Mouse (Mus musculus) embryonic facial prominence, embryonic 15.5 days (tissue): ENCODE measurements around the gene Hhat. TPM values are rescaled to one million over a fixed set of nuclear protein-coding genes. Genes with fewer than 3 reads are reported as not detected.

Experiments
- ATAC-seq: fragments of 200-750 bp; cut with Nextera tagmentation; 2 replicates; pipeline ENCODE4 v1.8.0; 2017; ENCODE audit warnings: low read depth, moderate TSS enrichment; ENCODE audit not compliant: insufficient number of reproducible peaks, low FRiP score, low TSS enrichment
- H3K27ac ChIP-seq: fragments of 300-500 bp; sonication (generic); replicated peaks from 2 replicates; pipeline ENCODE4 v1.5.1; 2015; ENCODE audit warnings: mild to moderate bottlenecking, inconsistent platforms
- H3K27me3 ChIP-seq: fragments of 300-500 bp; sonication (generic); 2 replicates; pipeline ENCODE4 v1.6.1; 2015; ENCODE audit warnings: inconsistent platforms
- H3K36me3 ChIP-seq: fragments of 300-500 bp; sonication (generic); 2 replicates; pipeline ENCODE4 v1.6.1; 2015; ENCODE audit warnings: mild to moderate bottlenecking, inconsistent platforms
- H3K4me1 ChIP-seq: fragments of 300-500 bp; sonication (generic); 2 replicates; pipeline ENCODE4 v1.6.1; 2015; ENCODE audit warnings: inconsistent platforms
- H3K4me2 ChIP-seq: fragments of 300-500 bp; sonication (generic); replicated peaks from 2 replicates; pipeline ENCODE4 v1.6.1; 2015; ENCODE audit warnings: mild to moderate bottlenecking, inconsistent platforms
- H3K4me3 ChIP-seq: fragments of 300-500 bp; sonication (generic); replicated peaks from 2 replicates; pipeline ENCODE4 v1.5.1; 2015; ENCODE audit warnings: mild to moderate bottlenecking, inconsistent platforms
- H3K9ac ChIP-seq: fragments of 300-500 bp; sonication (generic); 2 replicates; pipeline ENCODE4 v1.6.1; 2015; ENCODE audit warnings: inconsistent platforms
- H3K9me3 ChIP-seq: fragments of 300-500 bp; sonication (generic); replicated peaks from 2 replicates; pipeline ENCODE4 v1.6.1; 2016; ENCODE audit warnings: inconsistent platforms
- WGBS: fragments of 180-500 bp; shearing (Covaris S2); methylation state at CpG from one replicate; pipeline ENCODE4 v1.1.7; 2015; 5-methylcytosine and 5-hydroxymethylcytosine counted together
- polyA plus RNA-seq: library from polyadenylated mRNA; unstranded; fragments of >200 nt; fragmentation: Nextera tagmentation; extraction: Ambion mirVana; gene quantifications from 2 replicates; pipeline ENCODE4 v1.2.1, GENCODE M21; 2015

Gene Hhat
- polyA plus RNA-seq, 1 experiment from 2014 or later, result 9.5 TPM

GRCm38 (mm10) chr1:192585289-192585688 lies 185.7 kb downstream of the Hhat start:
- peaks cover 7% of the 10 kb centered on the region; the same call in 1 of the 2 replicates for H3K4me1 ChIP-seq
- H3K9me3 ChIP-seq, result no peaks in the 10 kb centered on the region
- H3K4me3 ChIP-seq, result no peak overlapping the region
- H3K27me3 ChIP-seq, result no peaks in the 10 kb centered on the region
- H3K36me3 ChIP-seq, result no peaks in the 10 kb centered on the region
- no peak for ATAC-seq
- H3K4me2 ChIP-seq, result no peak overlapping the region
- no peak overlapping the region for H3K9ac ChIP-seq
- no peak overlapping the region for H3K27ac ChIP-seq

- ATAC-seq, result no peak
- Histone ChIP-seq H3K9me3 (no peaks in the 10 kb centered on the region), H3K27me3 (no peaks in the 10 kb centered on the region), H3K36me3 (no peaks in the 10 kb centered on the region), H3K9ac (no peak overlapping the region), H3K4me3 (no peak overlapping the region), H3K27ac (no peak overlapping the region), H3K4me2 (no peak overlapping the region), H3K4me1 (no peaks in the 10 kb centered on the region)
- 68% methylated on average over 1 of the region's 2 CpGs for WGBS
These were observed 188.1 kb downstream of the Hhat start for GRCm38 (mm10) chr1:192582921-192583320.

GRCm38 (mm10) chr1:192564691-192565090 lies 206.3 kb downstream of the Hhat start:
- Histone ChIP-seq H3K27me3 (no peaks in the 10 kb centered on the region), H3K36me3 (no peaks in the 10 kb centered on the region), H3K4me2 (no peak overlapping the region), H3K27ac (no peak overlapping the region), H3K4me1 (no peaks in the 10 kb centered on the region), H3K9me3 (0 out of 2 replicates have a peak, but pooled peaks cover 7% of the 10 kb centered on the region), H3K4me3 (no peak overlapping the region), H3K9ac (no peak overlapping the region)
- no peak for ATAC-seq

GRCm38 (mm10) chr1:192559341-192559740 lies 211.7 kb downstream of the Hhat start:
- Histone ChIP-seq H3K27me3 (no peaks in the 10 kb centered on the region), H3K36me3 (no peaks in the 10 kb centered on the region), H3K4me1 (no peaks in the 10 kb centered on the region), H3K4me3 (no peak overlapping the region), H3K9ac (no peak overlapping the region), H3K9me3 (no peaks in the 10 kb centered on the region), H3K27ac (no peak overlapping the region), H3K4me2 (no peak overlapping the region)
- WGBS, result 88% methylated on average over 1 of the region's 1 CpGs
- ATAC-seq, result no peak

- no peak overlapping the region for H3K4me2 ChIP-seq
- no peaks in the 10 kb centered on the region for H3K9me3 ChIP-seq
- no peak overlapping the region for H3K27ac ChIP-seq
- H3K4me3 ChIP-seq, result no peak overlapping the region
- H3K27me3 ChIP-seq, result no peaks in the 10 kb centered on the region
- no peak overlapping the region for H3K9ac ChIP-seq
- 71% methylated on average over 5 of the region's 5 CpGs for WGBS
- no peaks in the 10 kb centered on the region for H3K4me1 ChIP-seq
- no peak for ATAC-seq
- no peaks in the 10 kb centered on the region for H3K36me3 ChIP-seq
These were observed 212.9 kb downstream of the Hhat start for GRCm38 (mm10) chr1:192557978-192558594.

- no peaks in the 10 kb centered on the region for H3K4me1 ChIP-seq
- H3K9me3 ChIP-seq, result no peaks in the 10 kb centered on the region
- 73% methylated on average over 4 of the region's 4 CpGs for WGBS
- no peak overlapping the region for H3K9ac ChIP-seq
- H3K36me3 ChIP-seq, result no peaks in the 10 kb centered on the region
- H3K4me2 ChIP-seq, result no peak overlapping the region
- ATAC-seq, result no peak
- H3K27ac ChIP-seq, result no peak overlapping the region
- H3K4me3 ChIP-seq, result no peak overlapping the region
- H3K27me3 ChIP-seq, result no peaks in the 10 kb centered on the region
These were observed 215.5 kb downstream of the Hhat start for GRCm38 (mm10) chr1:192555516-192555915.

- no peak for ATAC-seq
- H3K4me2 ChIP-seq, result no peak overlapping the region
- no peak overlapping the region for H3K4me3 ChIP-seq
- H3K27ac ChIP-seq, result no peak overlapping the region
- WGBS, result 83% methylated on average over 3 of the region's 3 CpGs
- H3K4me1 ChIP-seq, result no peaks in the 10 kb centered on the region
- H3K9ac ChIP-seq, result no peak overlapping the region
- no peaks in the 10 kb centered on the region for H3K9me3 ChIP-seq
- no peaks in the 10 kb centered on the region for H3K27me3 ChIP-seq
- no peaks in the 10 kb centered on the region for H3K36me3 ChIP-seq
These were observed 220.5 kb downstream of the Hhat start for GRCm38 (mm10) chr1:192550561-192550960.

- no peak overlapping the region for H3K4me3 ChIP-seq
- no peaks in the 10 kb centered on the region for H3K4me1 ChIP-seq
- ATAC-seq, result no peak
- no peak overlapping the region for H3K9ac ChIP-seq
- no peak overlapping the region for H3K4me2 ChIP-seq
- H3K9me3 ChIP-seq, result no peaks in the 10 kb centered on the region
- H3K27me3 ChIP-seq, result no peaks in the 10 kb centered on the region
- H3K27ac ChIP-seq, result no peak overlapping the region
- no peaks in the 10 kb centered on the region for H3K36me3 ChIP-seq
- 25% methylated on average over 1 of the region's 1 CpGs for WGBS
These were observed 224.2 kb downstream of the Hhat start for GRCm38 (mm10) chr1:192546843-192547242.

GRCm38 (mm10) chr1:192544901-192545300 lies 226.1 kb downstream of the Hhat start:
- 71% methylated on average over 7 of the region's 7 CpGs for WGBS
- Histone ChIP-seq H3K36me3 (no peaks in the 10 kb centered on the region), H3K4me3 (no peak overlapping the region), H3K27ac (no peak overlapping the region), H3K4me1 (no peaks in the 10 kb centered on the region), H3K4me2 (no peak overlapping the region), H3K9ac (no peak overlapping the region), H3K9me3 (no peaks in the 10 kb centered on the region), H3K27me3 (no peaks in the 10 kb centered on the region)
- ATAC-seq, result no peak

GRCm38 (mm10) chr1:192544091-192544490 lies 226.9 kb downstream of the Hhat start:
- WGBS, result 69% methylated on average over 9 of the region's 9 CpGs
- ATAC-seq, result no peak
- Histone ChIP-seq H3K27ac (no peak overlapping the region), H3K27me3 (no peaks in the 10 kb centered on the region), H3K36me3 (no peaks in the 10 kb centered on the region), H3K9ac (no peak overlapping the region), H3K4me1 (no peaks in the 10 kb centered on the region), H3K4me2 (no peak overlapping the region), H3K4me3 (no peak overlapping the region), H3K9me3 (no peaks in the 10 kb centered on the region)

GRCm38 (mm10) chr1:192543686-192544085 lies 227.3 kb downstream of the Hhat start:
- H3K4me1 ChIP-seq, result no peaks in the 10 kb centered on the region
- no peak overlapping the region for H3K27ac ChIP-seq
- H3K9ac ChIP-seq, result no peak overlapping the region
- H3K4me3 ChIP-seq, result no peak overlapping the region
- no peaks in the 10 kb centered on the region for H3K36me3 ChIP-seq
- no peak for ATAC-seq
- H3K4me2 ChIP-seq, result no peak overlapping the region
- WGBS, result 90% methylated on average over 4 of the region's 4 CpGs
- H3K27me3 ChIP-seq, result no peaks in the 10 kb centered on the region
- no peaks in the 10 kb centered on the region for H3K9me3 ChIP-seq

GRCm38 (mm10) chr1:192542093-192542492 lies 228.9 kb downstream of the Hhat start:
- Histone ChIP-seq H3K27ac (no peak overlapping the region), H3K9me3 (no peaks in the 10 kb centered on the region), H3K4me1 (no peaks in the 10 kb centered on the region; the same call in 1 of the 2 replicates), H3K27me3 (no peaks in the 10 kb centered on the region), H3K36me3 (no peaks in the 10 kb centered on the region), H3K4me2 (no peak overlapping the region), H3K4me3 (no peak overlapping the region), H3K9ac (no peak overlapping the region)
- WGBS, result 81% methylated on average over 2 of the region's 2 CpGs
- ATAC-seq, result no peak
